Comparison of ENCODE assay signal across 8 mouse cellular contexts in the genomic region with DNA sequence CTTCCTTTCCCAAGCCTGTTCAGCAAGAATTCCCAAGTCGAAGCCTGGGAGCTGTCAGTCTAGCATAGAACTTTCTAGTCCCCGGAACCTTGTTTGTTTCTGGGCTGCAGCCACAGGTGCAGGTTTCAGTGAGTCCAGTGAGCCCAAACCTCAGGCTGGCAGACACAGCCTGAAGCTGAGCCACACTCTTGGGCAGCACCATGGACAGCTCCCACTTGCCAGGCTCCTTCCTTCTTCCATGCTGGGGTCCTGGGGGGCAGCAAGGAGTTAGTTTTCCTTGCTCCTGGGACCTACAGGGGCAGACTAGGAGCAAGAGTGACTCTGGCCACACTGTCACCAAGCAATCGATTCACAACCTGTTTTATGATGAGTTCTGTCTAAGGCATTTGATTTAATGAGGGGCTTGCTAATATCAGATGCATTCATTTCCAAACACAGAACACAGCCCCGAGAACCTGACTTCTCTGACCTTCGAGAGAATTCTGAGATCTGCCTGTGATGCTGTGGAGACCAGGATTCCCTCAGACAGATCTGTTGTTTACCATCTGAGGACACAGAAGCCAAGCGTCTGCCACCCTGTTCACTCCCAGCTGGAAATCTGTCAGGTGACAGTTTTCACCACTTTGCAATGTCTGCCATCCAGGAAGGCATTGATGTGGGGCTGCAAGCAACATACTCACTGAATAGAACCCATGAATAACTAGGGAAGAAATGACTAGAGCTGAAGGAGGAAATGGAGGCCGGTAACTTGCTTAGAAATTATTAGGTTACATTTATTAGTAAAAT. TPM values are rescaled to one million over a fixed set of nuclear protein-coding genes. Genes with fewer than 3 reads are reported as not detected.
A peak's percentile ranks its signal among the peaks of the same experiment; 100 is the strongest.
DNase-seq lines count a peak whose midpoint lies in the region; ATAC-seq lines count a peak whose summit lies in the region.

No protein-coding gene starts in this region.

- peak; percentile 39 for DNase-seq in gastrocnemius, adult 18-20 months (ENCODE audit: low spot score)
- no peak for DNase-seq in gastrocnemius, adult 8-10 months (ENCODE audit: low spot score in 2 of 2)
- DNase-seq in testis, postnatal 10 days (ENCODE audit: low spot score) = peak; percentile 88
- DNase-seq in testis, postnatal 14 days (ENCODE audit: low spot score) = no peak
- peak; percentile 78 for DNase-seq in forebrain, embryonic 11.5 days (ENCODE audit: low spot score)
- peak; percentile 67 for DNase-seq in lung, postnatal 14 days
- DNase-seq in frontal cortex, postnatal 14 days (ENCODE audit: low spot score in 2 of 2) = no peak

- H3K27ac ChIP-seq in forebrain, embryonic 11.5 days (ENCODE audit: low read depth, low read length) = no peak overlapping the region
- no peak overlapping the region for H3K27ac ChIP-seq in intestine, embryonic 15.5 days

- no peak overlapping the region for H3K9ac ChIP-seq in forebrain, embryonic 11.5 days (ENCODE audit: low read length)
- no peak overlapping the region for H3K9ac ChIP-seq in intestine, embryonic 15.5 days

- no peaks in the 10 kb centered on the region for H3K4me1 ChIP-seq in forebrain, embryonic 11.5 days (replicated peaks; ENCODE audit: control insufficient read depth, insufficient read depth, low read length)
- no peaks in the 10 kb centered on the region; the same call in 1 of the 2 replicates for H3K4me1 ChIP-seq in intestine, embryonic 15.5 days (replicated peaks)

- H3K4me3 ChIP-seq in forebrain, embryonic 11.5 days (ENCODE audit: low read depth, low read length) = no peak overlapping the region
- no peak overlapping the region for H3K4me3 ChIP-seq in intestine, embryonic 15.5 days (replicated peaks)

- 70% methylated on average over 7 of the region's 7 CpGs for WGBS in forebrain, embryonic 11.5 days
- 62% methylated on average over 7 of the region's 7 CpGs for WGBS in intestine, embryonic 15.5 days

- ATAC-seq in forebrain, embryonic 11.5 days (replicated peaks; ENCODE audit: low FRiP score) = no peak
- ATAC-seq in intestine, embryonic 15.5 days = no peak

- no peaks in the 10 kb centered on the region for H3K36me3 ChIP-seq in forebrain, embryonic 11.5 days (ENCODE audit: control insufficient read depth, insufficient read depth, low read length)
- H3K36me3 ChIP-seq in intestine, embryonic 15.5 days = no peaks in the 10 kb centered on the region

- H3K4me2 ChIP-seq in forebrain, embryonic 11.5 days (ENCODE audit: low read depth, low read length, severe bottlenecking) = no peak overlapping the region
- H3K4me2 ChIP-seq in intestine, embryonic 15.5 days (replicated peaks) = no peak overlapping the region

- no peaks in the 10 kb centered on the region for H3K27me3 ChIP-seq in forebrain, embryonic 11.5 days (ENCODE audit: control insufficient read depth, insufficient read depth, low read length)
- no peaks in the 10 kb centered on the region for H3K27me3 ChIP-seq in intestine, embryonic 15.5 days (replicated peaks)

- no peaks in the 10 kb centered on the region for H3K9me3 ChIP-seq in forebrain, embryonic 11.5 days (ENCODE audit: control insufficient read depth, low read length)
- H3K9me3 ChIP-seq in intestine, embryonic 15.5 days = no peaks in the 10 kb centered on the region

RNA-seq across cellular contexts. Expression of gene 5031439G07Rik, which starts 22.6 kb away (rescaled TPM):
- 10 to 100 TPM; 79.2 to 99.4 TPM for total RNA-seq in gastrocnemius, adult 18-20 months (2021)
- total RNA-seq in gastrocnemius, adult 8-10 months (2022) = 100 to 1,000 TPM; 103 to 132 (median 110) TPM
- polyA plus RNA-seq in forebrain, embryonic 11.5 days (2014; fragmentation: Nextera tagmentation; extraction: Ambion mirVana) = 16.2 and 28.6 TPM in 2 replicates
- 9.6 and 12.6 TPM in 2 replicates for polyA plus RNA-seq in intestine, embryonic 15.5 days (2015; fragmentation: Nextera tagmentation; extraction: Ambion mirVana)

RNA-seq across cellular contexts. Expression of gene Nup50, which starts 42.6 kb away (rescaled TPM):
- total RNA-seq in gastrocnemius, adult 18-20 months (2021) = 10 to 100 TPM; 12.8 to 15.6 TPM
- total RNA-seq in gastrocnemius, adult 8-10 months (2022) = 10 to 100 TPM; 11.0 to 15.4 (median 14.2) TPM
- polyA plus RNA-seq in forebrain, embryonic 11.5 days (2014; fragmentation: Nextera tagmentation; extraction: Ambion mirVana) = 75.8 and 79.7 TPM in 2 replicates
- polyA plus RNA-seq in intestine, embryonic 15.5 days (2015; fragmentation: Nextera tagmentation; extraction: Ambion mirVana) = 36.8 and 40.4 TPM in 2 replicates

RNA-seq across cellular contexts. Expression of gene Gm29666, which starts 45.9 kb away (rescaled TPM):
- total RNA-seq in gastrocnemius, adult 18-20 months (2021) = under 1 TPM; 0.09 to 0.14 TPM
- under 1 TPM; 0.19 to 0.27 (median 0.24) TPM for total RNA-seq in gastrocnemius, adult 8-10 months (2022)
- polyA plus RNA-seq in forebrain, embryonic 11.5 days (2014; fragmentation: Nextera tagmentation; extraction: Ambion mirVana) = 0.79 and 1.5 TPM in 2 replicates
- 0.58 and 0.71 TPM in 2 replicates for polyA plus RNA-seq in intestine, embryonic 15.5 days (2015; fragmentation: Nextera tagmentation; extraction: Ambion mirVana)

RNA-seq across cellular contexts. Expression of gene Upk3a, which starts 51.2 kb away (rescaled TPM):
- total RNA-seq in gastrocnemius, adult 18-20 months (2021) = not detected
- total RNA-seq in gastrocnemius, adult 8-10 months (2022) = not detected
- polyA plus RNA-seq in forebrain, embryonic 11.5 days (2014; fragmentation: Nextera tagmentation; extraction: Ambion mirVana) = not detected in 2 replicates
- 1.5 and 2.1 TPM in 2 replicates for polyA plus RNA-seq in intestine, embryonic 15.5 days (2015; fragmentation: Nextera tagmentation; extraction: Ambion mirVana)

Comparison
In these comparisons a context has a peak if more than half of its experiments do, and no peak if none do; other contexts are left out.
1. DNase-seq: peak in gastrocnemius, adult 18-20 months (single experiment), testis, postnatal 10 days (single experiment), forebrain, embryonic 11.5 days (single experiment) and lung, postnatal 14 days (single experiment); none in gastrocnemius, adult 8-10 months (0 of 2), testis, postnatal 14 days (single experiment) and frontal cortex, postnatal 14 days (0 of 2).